Mouse (Mus musculus) hindbrain, embryonic 16.5 days (tissue): ENCODE results near the gene Pacrg. TPM values are rescaled to one million over a fixed set of nuclear protein-coding genes. Genes with fewer than 3 reads are reported as not detected.

Experiments used
- ATAC-seq: fragments of 200-750 bp; cut with Nextera tagmentation; 2 replicates; pipeline ENCODE4 v1.8.0; 2017; ENCODE audit warnings: moderate TSS enrichment, moderate library complexity
- H3K27ac ChIP-seq: fragments of 300-500 bp; sonication (generic); 2 replicates; pipeline ENCODE4 v1.5.1; 2014; ENCODE audit warnings: low read depth, mild to moderate bottlenecking, control low read depth, low read length, moderate library complexity
- H3K27me3 ChIP-seq: fragments of 300-500 bp; sonication (generic); replicated peaks from 2 replicates; pipeline ENCODE4 v1.6.1; 2014; ENCODE audit warnings: low read length; ENCODE audit not compliant: control insufficient read depth, insufficient read depth
- H3K36me3 ChIP-seq: fragments of 300-500 bp; sonication (generic); 2 replicates; pipeline ENCODE4 v1.6.1; 2014; ENCODE audit warnings: mild to moderate bottlenecking, low read length, moderate library complexity, mixed read lengths; ENCODE audit not compliant: control insufficient read depth, insufficient read depth
- H3K4me1 ChIP-seq: fragments of 300-500 bp; sonication (generic); 2 replicates; pipeline ENCODE4 v1.6.1; 2014; ENCODE audit warnings: low read depth, low read length; ENCODE audit not compliant: control insufficient read depth, insufficient read depth
- H3K4me2 ChIP-seq: fragments of 300-500 bp; sonication (generic); 2 replicates; pipeline ENCODE4 v1.6.1; 2014; ENCODE audit warnings: mild to moderate bottlenecking, low read length, control low read depth, moderate library complexity
- H3K4me3 ChIP-seq: fragments of 300-500 bp; sonication (generic); 2 replicates; pipeline ENCODE4 v1.5.1; 2014; ENCODE audit warnings: mild to moderate bottlenecking, low read length, control low read depth, moderate library complexity
- H3K9ac ChIP-seq: fragments of 300-500 bp; sonication (generic); 2 replicates; pipeline ENCODE4 v1.6.1; 2014; ENCODE audit warnings: low read depth, mild to moderate bottlenecking, control low read depth, low read length, moderate library complexity
- H3K9me3 ChIP-seq: fragments of 300-500 bp; sonication (generic); 2 replicates; pipeline ENCODE4 v1.6.1; 2014; ENCODE audit warnings: mild to moderate bottlenecking, low read length, moderate library complexity; ENCODE audit not compliant: control insufficient read depth
- WGBS: fragments of 180-500 bp; shearing (Covaris S2); extraction: QIAGEN DNeasy Blood & Tissue Kit; methylation state at CpG from one replicate; pipeline ENCODE4 v1.1.7; 2014; 5-methylcytosine and 5-hydroxymethylcytosine counted together
- polyA plus RNA-seq: library from polyadenylated mRNA; unstranded; fragments of >200 nt; fragmentation: Nextera tagmentation; extraction: Ambion mirVana; gene quantifications from 2 replicates; pipeline ENCODE4 v1.2.1, GENCODE M21; 2015

Pacrg gene
- polyA plus RNA-seq, 1 experiment from 2014 or later: 23.2 TPM

DNA sequence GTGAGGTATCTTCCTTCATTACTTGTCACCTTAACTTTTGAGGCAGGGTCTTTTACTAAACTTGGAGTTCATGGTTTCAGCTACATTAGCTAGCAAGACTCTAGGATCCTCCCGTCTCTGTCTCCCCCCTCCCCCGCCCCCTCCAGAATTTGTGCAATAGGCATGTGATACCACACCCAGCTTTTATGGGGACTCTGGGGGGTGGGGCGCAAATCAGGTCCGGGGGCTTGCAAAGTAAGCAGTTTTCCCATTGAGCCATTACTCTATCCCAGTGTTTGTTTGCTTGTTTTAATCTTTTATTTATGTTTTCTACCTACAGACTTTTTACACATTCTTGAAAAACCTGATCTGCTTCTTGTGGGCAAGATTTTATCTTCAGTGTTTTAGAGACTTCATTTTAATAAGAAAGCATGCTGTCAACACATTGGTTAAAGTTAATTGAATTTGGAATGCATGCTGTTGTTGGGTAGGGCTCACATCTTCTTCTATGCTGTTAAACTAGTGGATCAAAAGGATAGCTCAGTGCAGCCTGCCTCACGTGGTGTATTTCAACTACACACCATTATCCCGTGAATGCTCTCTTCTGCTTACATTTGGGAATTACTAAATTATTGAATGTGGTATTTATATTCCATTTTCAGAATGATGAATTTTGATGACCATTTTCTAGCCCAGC lies 408.1 kb downstream of the Pacrg start:
- H3K4me1 ChIP-seq: no peaks in the 10 kb centered on the region
- no peak for ATAC-seq
- 69% methylated on average over 6 of the region's 6 CpGs for WGBS

DNA sequence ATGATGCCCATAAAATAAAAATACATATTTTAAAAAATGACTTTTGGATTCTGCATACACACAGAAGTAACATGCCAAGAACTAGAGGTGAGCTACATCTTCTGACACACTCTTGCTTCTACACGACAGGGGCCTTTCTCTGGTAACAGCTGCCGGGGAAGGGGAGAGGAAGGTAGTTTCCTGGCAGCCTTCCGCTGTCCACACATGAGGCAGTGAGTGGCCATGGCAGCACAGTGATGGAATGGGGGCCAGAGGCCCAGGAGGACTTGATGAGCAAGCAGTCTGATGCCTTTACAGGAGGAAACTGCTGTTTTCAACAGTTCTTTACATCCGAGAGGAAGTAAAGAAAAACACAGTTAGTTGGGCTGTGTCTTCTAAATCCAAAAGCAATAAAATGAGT lies 409.3 kb downstream of the Pacrg start:
- H3K36me3 ChIP-seq: no peaks in the 10 kb centered on the region
- no peaks in the 10 kb centered on the region for H3K9me3 ChIP-seq
- no peak overlapping the region for H3K4me3 ChIP-seq
- 84% methylated on average over 4 of the region's 4 CpGs for WGBS
- no peak for ATAC-seq
- no peaks in the 10 kb centered on the region for H3K27me3 ChIP-seq
- H3K9ac ChIP-seq: no peak overlapping the region
- no peak overlapping the region for H3K27ac ChIP-seq
- no peaks in the 10 kb centered on the region for H3K4me1 ChIP-seq
- H3K4me2 ChIP-seq: no peak overlapping the region

More for the DNA sequence above, 408.1 kb downstream of the Pacrg start:
- no peak overlapping the region for H3K4me3 ChIP-seq
- H3K36me3 ChIP-seq: no peaks in the 10 kb centered on the region
- H3K4me2 ChIP-seq: no peak overlapping the region
- no peak overlapping the region for H3K9ac ChIP-seq
- H3K27ac ChIP-seq: no peak overlapping the region
- no peaks in the 10 kb centered on the region for H3K27me3 ChIP-seq
- H3K9me3 ChIP-seq: no peaks in the 10 kb centered on the region

DNA sequence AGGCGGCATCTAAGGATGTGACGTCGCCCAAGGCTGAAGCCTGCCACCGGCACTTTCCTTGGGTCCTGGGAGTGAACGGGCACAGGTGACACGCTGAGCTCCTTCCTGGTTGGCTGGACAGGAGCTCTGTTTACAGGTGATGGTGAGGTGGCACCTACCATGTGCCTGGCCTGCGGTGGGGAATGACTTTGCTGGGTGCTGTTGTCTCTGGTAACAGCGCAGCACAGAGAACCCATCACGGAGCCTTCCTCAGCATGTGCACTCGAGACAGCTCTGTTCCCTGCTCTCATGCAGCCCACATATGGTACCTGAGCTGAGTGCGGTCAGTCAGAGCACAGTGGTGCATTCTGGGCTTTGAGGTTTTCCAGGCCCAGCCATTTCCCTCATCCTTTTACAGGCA lies 410.7 kb downstream of the Pacrg start:
- WGBS: 90% methylated on average over 11 of the region's 11 CpGs
- no peak overlapping the region for H3K4me3 ChIP-seq
- no peaks in the 10 kb centered on the region for H3K36me3 ChIP-seq
- no peak for ATAC-seq
- no peak overlapping the region for H3K27ac ChIP-seq
- H3K27me3 ChIP-seq: no peaks in the 10 kb centered on the region
- no peaks in the 10 kb centered on the region for H3K9me3 ChIP-seq
- no peaks in the 10 kb centered on the region for H3K4me1 ChIP-seq
- no peak overlapping the region for H3K9ac ChIP-seq
- H3K4me2 ChIP-seq: no peak overlapping the region

DNA sequence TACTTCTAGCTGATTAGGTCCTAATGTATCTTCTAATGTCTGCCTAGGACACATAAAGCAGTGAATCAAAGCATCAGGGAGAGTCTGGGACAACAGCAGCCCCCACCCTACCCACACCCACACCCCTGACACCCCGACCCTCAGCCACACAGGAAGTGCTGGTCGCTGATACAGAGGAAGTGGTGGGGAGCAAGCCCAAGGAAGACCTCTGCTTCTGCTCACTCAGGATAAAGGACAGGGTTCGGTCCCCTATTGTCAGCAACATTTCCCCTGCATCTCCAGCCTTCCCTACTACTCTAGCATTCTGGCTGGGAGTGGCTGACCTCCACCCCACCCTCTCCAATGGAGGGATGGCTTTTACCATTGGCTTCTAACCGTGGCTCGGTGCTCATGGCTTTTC lies 414.8 kb downstream of the Pacrg start:
- Histone ChIP-seq H3K27ac (no peak overlapping the region), H3K4me1 (no peaks in the 10 kb centered on the region), H3K4me2 (no peak overlapping the region), H3K27me3 (no peaks in the 10 kb centered on the region), H3K36me3 (no peaks in the 10 kb centered on the region), H3K4me3 (no peak overlapping the region), H3K9me3 (no peaks in the 10 kb centered on the region), H3K9ac (no peak overlapping the region)
- 93% methylated on average over 5 of the region's 5 CpGs for WGBS
- ATAC-seq: no peak

DNA sequence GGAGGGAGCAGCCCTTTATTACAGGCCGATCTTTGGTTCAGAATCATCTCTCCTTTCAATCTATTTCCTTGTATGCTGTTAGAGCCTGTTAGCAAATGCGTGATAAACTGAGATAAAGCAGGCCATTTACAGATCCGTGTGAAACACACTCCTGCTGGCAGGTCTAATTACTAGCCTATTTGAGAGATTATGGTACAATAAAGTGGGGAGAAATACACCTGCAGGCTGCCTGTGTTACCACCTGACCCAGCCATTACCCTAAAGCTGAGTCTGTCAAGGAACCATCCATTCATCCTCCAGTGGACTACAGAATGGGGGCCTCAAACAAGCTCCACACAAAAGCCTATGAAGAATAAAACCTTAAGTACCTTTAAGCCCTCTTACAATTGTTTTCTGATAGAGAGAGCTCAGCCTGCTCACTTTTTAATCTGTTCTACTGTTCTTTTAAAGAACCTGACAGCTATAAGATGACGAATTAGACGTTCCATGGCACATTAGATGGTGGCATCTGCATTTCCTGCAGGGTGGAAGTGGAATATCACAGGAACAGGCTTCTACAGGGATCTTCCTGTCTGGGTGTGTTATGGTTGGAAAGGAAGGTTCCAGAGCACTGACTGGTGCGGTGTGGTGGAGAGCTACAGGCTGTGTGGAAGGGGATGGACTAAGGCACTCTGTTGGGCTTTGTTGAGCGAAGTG lies 422.4 kb downstream of the Pacrg start:
- Histone ChIP-seq H3K4me1 (no peaks in the 10 kb centered on the region), H3K27ac (no peak overlapping the region), H3K36me3 (no peaks in the 10 kb centered on the region), H3K27me3 (no peaks in the 10 kb centered on the region), H3K9me3 (no peaks in the 10 kb centered on the region), H3K9ac (no peak overlapping the region), H3K4me2 (no peak overlapping the region), H3K4me3 (no peak overlapping the region)
- 76% methylated on average over 7 of the region's 7 CpGs for WGBS
- no peak for ATAC-seq

DNA sequence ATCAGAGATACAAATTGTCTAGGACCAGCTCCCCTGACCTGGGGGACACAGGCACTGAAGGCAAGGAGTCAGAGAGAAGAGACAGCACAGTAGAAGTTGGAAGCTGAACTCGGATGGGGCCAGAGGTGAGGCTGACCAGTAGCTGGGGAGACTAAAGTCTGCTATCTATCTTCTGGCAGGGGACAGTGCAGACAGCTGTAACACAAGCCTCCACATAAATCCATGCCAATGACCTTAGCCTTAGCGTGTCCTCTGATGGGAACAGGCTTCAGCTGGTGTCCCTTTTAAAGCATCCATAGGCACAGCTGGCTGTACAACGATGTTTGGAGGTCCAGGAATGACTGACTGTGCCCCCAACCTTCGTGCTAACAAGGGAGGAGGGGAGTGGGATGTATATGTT lies 423.1 kb downstream of the Pacrg start:
- Histone ChIP-seq H3K27me3 (no peaks in the 10 kb centered on the region), H3K27ac (no peak overlapping the region), H3K4me2 (no peak overlapping the region), H3K4me1 (no peaks in the 10 kb centered on the region), H3K4me3 (no peak overlapping the region), H3K9ac (no peak overlapping the region), H3K36me3 (no peaks in the 10 kb centered on the region), H3K9me3 (no peaks in the 10 kb centered on the region)
- 71% methylated on average over 4 of the region's 4 CpGs for WGBS
- no peak for ATAC-seq

DNA sequence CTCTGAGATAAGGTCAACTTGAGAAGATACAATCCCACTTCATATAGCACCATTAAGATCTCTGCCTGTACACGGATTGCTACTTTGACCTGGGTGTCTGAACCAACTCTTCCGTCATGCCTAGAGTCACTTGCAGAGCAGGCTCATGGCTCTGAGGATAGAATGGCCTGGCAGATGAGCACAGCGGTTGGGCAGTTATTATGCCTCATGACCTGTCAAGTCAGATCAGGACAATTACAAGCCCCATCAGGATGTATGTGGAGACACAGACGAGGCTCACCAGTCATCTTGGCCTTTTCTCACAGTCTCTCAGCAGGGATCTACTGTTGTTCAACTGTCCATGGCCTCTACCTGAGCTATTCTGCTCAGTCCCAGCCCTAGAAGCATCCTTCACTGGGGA lies 424.0 kb downstream of the Pacrg start:
- no peak for ATAC-seq
- Histone ChIP-seq H3K27me3 (no peaks in the 10 kb centered on the region), H3K9me3 (no peaks in the 10 kb centered on the region)

DNA sequence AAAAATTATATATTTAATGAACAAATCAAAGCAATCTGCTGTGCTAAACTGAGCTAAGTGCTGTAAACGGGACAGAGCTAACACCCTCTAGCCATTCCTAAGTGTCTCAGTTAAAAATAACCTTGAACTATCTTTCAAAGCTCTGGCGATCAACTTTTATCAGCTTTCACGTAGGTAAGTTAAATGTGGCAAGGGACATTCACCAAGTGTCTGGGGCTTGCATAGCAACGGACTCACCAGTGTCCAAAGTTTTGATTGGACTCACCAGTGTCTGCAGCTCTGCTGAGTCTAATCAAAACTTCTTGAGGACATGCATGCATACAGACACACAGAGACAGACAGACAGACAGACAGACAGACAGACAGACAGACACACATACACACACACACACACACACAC lies 425.7 kb downstream of the Pacrg start:
- no peak for ATAC-seq
- Histone ChIP-seq H3K9me3 (no peaks in the 10 kb centered on the region), H3K36me3 (no peaks in the 10 kb centered on the region), H3K4me3 (no peak overlapping the region), H3K4me2 (no peak overlapping the region), H3K9ac (no peak overlapping the region), H3K27ac (no peak overlapping the region), H3K4me1 (no peaks in the 10 kb centered on the region), H3K27me3 (no peaks in the 10 kb centered on the region)
- 82% methylated on average over 4 of the region's 4 CpGs for WGBS

More for the DNA sequence above, 424.0 kb downstream of the Pacrg start:
- no peaks in the 10 kb centered on the region for H3K4me1 ChIP-seq
- 87% methylated on average over 4 of the region's 4 CpGs for WGBS
- H3K9ac ChIP-seq: no peak overlapping the region
- no peak overlapping the region for H3K4me2 ChIP-seq
- H3K27ac ChIP-seq: no peak overlapping the region
- H3K4me3 ChIP-seq: no peak overlapping the region
- H3K36me3 ChIP-seq: no peaks in the 10 kb centered on the region

DNA sequence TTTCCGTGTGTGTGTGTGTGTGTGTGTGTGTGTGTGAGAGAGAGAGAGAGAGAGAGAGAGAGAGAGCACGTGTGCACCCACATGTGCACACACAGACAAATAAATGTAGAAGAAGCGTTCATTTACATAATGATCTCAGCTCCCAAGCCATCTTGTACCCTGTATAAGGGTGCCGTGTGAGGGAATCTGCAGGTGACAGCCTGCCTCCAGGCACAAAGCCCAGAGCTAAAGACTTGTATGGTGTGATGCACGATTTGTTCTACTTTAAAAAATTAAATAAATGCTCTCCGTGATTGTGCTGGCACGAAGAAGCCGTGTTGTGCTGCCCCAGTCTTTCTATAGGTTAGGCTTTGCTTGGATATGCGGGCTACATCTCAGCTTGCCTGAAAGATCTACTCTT lies 426.2 kb downstream of the Pacrg start:
- no peak overlapping the region for H3K9ac ChIP-seq
- no peaks in the 10 kb centered on the region for H3K27me3 ChIP-seq
- H3K4me1 ChIP-seq: 0 out of 2 replicates have a peak, but pooled peaks cover under 1% of the 10 kb centered on the region
- H3K4me2 ChIP-seq: no peak overlapping the region
- no peaks in the 10 kb centered on the region for H3K9me3 ChIP-seq
- no peak overlapping the region for H3K4me3 ChIP-seq
- no peak for ATAC-seq
- H3K36me3 ChIP-seq: no peaks in the 10 kb centered on the region
- H3K27ac ChIP-seq: no peak overlapping the region
- 78% methylated on average over 9 of the region's 9 CpGs for WGBS
